Mouse (Mus musculus): ENCODE results near the gene Arid1b. TPM values are rescaled to one million over a fixed set of nuclear protein-coding genes. Genes with fewer than 3 reads are reported as not detected.

The Arid1b gene
- polyA plus RNA-seq, 1 experiment from 2014 or later: 10.5 TPM

GRCm38 (mm10) chr17:5261874-5262605 is 267.9 kb downstream of the Arid1b start:
- no peaks in the 10 kb centered on the region for H3K27me3 ChIP-seq (ENCODE audit: control insufficient read depth, insufficient read depth, low read length)
- no peak overlapping the region for H3K27ac ChIP-seq (ENCODE audit: low read length)
- H3K9me3 ChIP-seq (replicated peaks; ENCODE audit: control insufficient read depth, low read length): no peaks in the 10 kb centered on the region
- WGBS: 58% methylated on average over 22 of the region's 22 CpGs
- no peaks in the 10 kb centered on the region for H3K36me3 ChIP-seq (ENCODE audit: control insufficient read depth, insufficient read depth, low read length)
- no peak overlapping the region for H3K4me2 ChIP-seq (ENCODE audit: low read depth, low read length)
- H3K9ac ChIP-seq (ENCODE audit: low read length): no peak overlapping the region
- H3K4me3 ChIP-seq (replicated peaks; ENCODE audit: low read length): no peak overlapping the region
- no peak for ATAC-seq (ENCODE audit: insufficient read depth, low FRiP score)
- peaks cover 29% of the 10 kb centered on the region for H3K4me1 ChIP-seq (ENCODE audit: control insufficient read depth, insufficient read depth, low read length)

DNA sequence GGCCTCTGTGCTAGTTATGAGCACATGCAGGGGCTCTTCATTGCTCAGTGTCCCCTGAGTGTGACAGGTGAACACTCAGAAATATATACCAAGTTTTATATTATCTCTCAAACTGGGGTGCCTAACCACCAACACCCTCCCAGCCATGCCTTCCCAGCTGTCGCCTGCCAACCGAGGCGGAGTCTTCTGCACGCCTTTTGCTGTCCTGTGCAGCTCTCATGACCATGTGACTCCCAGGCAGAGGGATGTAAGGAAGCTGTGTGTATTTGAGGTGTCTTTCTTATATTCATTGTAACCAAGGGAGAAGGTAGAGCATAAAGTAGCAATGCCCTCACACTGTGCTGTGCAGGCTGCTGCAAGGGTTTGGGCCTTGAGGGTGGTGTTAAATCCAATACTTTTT is 268.7 kb downstream of the Arid1b start:
- H3K36me3 ChIP-seq (ENCODE audit: control insufficient read depth, insufficient read depth, low read length): no peaks in the 10 kb centered on the region
- H3K27ac ChIP-seq (ENCODE audit: low read length): no peak overlapping the region
- no peak overlapping the region for H3K4me3 ChIP-seq (replicated peaks; ENCODE audit: low read length)
- H3K4me1 ChIP-seq (ENCODE audit: control insufficient read depth, insufficient read depth, low read length): peaks cover 24% of the 10 kb centered on the region
- 73% methylated on average over 4 of the region's 4 CpGs for WGBS
- ATAC-seq (ENCODE audit: insufficient read depth, low FRiP score): no peak
- no peak overlapping the region for H3K4me2 ChIP-seq (ENCODE audit: low read depth, low read length)
- no peaks in the 10 kb centered on the region for H3K9me3 ChIP-seq (replicated peaks; ENCODE audit: control insufficient read depth, low read length)
- H3K9ac ChIP-seq (ENCODE audit: low read length): no peak overlapping the region
- no peaks in the 10 kb centered on the region for H3K27me3 ChIP-seq (ENCODE audit: control insufficient read depth, insufficient read depth, low read length)

- no peak overlapping the region for H3K27ac ChIP-seq (ENCODE audit: low read length)
- ATAC-seq (ENCODE audit: insufficient read depth, low FRiP score): no peak
- no peaks in the 10 kb centered on the region for H3K36me3 ChIP-seq (ENCODE audit: control insufficient read depth, insufficient read depth, low read length)
- no peaks in the 10 kb centered on the region for H3K9me3 ChIP-seq (replicated peaks; ENCODE audit: control insufficient read depth, low read length)
- no peak overlapping the region for H3K4me2 ChIP-seq (ENCODE audit: low read depth, low read length)
- H3K27me3 ChIP-seq (ENCODE audit: control insufficient read depth, insufficient read depth, low read length): no peaks in the 10 kb centered on the region
- no peak overlapping the region for H3K4me3 ChIP-seq (replicated peaks; ENCODE audit: low read length)
- H3K9ac ChIP-seq (ENCODE audit: low read length): no peak overlapping the region
- 90% methylated on average over 3 of the region's 3 CpGs for WGBS
- H3K4me1 ChIP-seq (ENCODE audit: control insufficient read depth, insufficient read depth, low read length): peaks cover 12% of the 10 kb centered on the region
Observed at GRCm38 (mm10) chr17:5264783-5265182, 270.7 kb downstream of the Arid1b start.

DNA sequence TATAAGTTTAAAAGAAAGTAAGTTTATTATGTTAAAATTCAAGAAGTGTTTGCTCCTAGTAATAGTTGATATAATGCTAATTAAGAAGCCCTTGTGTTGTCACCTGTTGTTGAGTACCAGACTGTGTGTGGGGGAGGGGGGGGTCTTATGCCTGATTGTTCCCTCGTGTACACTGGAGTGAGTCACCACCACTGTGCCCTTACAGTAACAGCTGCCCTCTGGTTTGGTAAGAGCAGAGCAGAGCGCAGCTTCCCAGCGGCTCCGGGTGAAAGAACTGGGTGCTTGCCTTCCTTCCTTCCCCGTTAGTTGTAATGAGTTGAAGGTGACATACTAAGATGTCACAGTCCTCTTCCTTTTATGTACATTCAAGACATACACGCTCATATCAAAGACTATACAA is 271.5 kb downstream of the Arid1b start:
- Histone ChIP-seq H3K4me1 (ENCODE audit: control insufficient read depth, insufficient read depth, low read length) (peaks cover 12% of the 10 kb centered on the region), H3K9ac (ENCODE audit: low read length) (no peak overlapping the region), H3K4me2 (ENCODE audit: low read depth, low read length) (no peak overlapping the region), H3K27me3 (ENCODE audit: control insufficient read depth, insufficient read depth, low read length) (no peaks in the 10 kb centered on the region), H3K4me3 (replicated peaks; ENCODE audit: low read length) (no peak overlapping the region), H3K27ac (ENCODE audit: low read length) (no peak overlapping the region), H3K9me3 (replicated peaks; ENCODE audit: control insufficient read depth, low read length) (no peaks in the 10 kb centered on the region), H3K36me3 (ENCODE audit: control insufficient read depth, insufficient read depth, low read length) (no peaks in the 10 kb centered on the region)
- WGBS: 85% methylated on average over 6 of the region's 6 CpGs
- ATAC-seq (ENCODE audit: insufficient read depth, low FRiP score): no peak

- Histone ChIP-seq H3K9me3 (replicated peaks; ENCODE audit: control insufficient read depth, low read length) (no peaks in the 10 kb centered on the region), H3K27ac (ENCODE audit: low read length) (no peak overlapping the region), H3K36me3 (ENCODE audit: control insufficient read depth, insufficient read depth, low read length) (no peaks in the 10 kb centered on the region), H3K4me3 (replicated peaks; ENCODE audit: low read length) (no peak overlapping the region), H3K4me2 (ENCODE audit: low read depth, low read length) (no peak overlapping the region), H3K27me3 (ENCODE audit: control insufficient read depth, insufficient read depth, low read length) (no peaks in the 10 kb centered on the region), H3K9ac (ENCODE audit: low read length) (no peak overlapping the region), H3K4me1 (ENCODE audit: control insufficient read depth, insufficient read depth, low read length) (no peaks in the 10 kb centered on the region)
- ATAC-seq (ENCODE audit: insufficient read depth, low FRiP score): no peak
- WGBS: 92% methylated on average over 6 of the region's 6 CpGs
Observed at GRCm38 (mm10) chr17:5267747-5268146, 273.6 kb downstream of the Arid1b start.

- no peaks in the 10 kb centered on the region for H3K9me3 ChIP-seq (replicated peaks; ENCODE audit: control insufficient read depth, low read length)
- H3K36me3 ChIP-seq (ENCODE audit: control insufficient read depth, insufficient read depth, low read length): no peaks in the 10 kb centered on the region
- no peaks in the 10 kb centered on the region for H3K4me1 ChIP-seq (ENCODE audit: control insufficient read depth, insufficient read depth, low read length)
- no peak overlapping the region for H3K4me3 ChIP-seq (replicated peaks; ENCODE audit: low read length)
- 82% methylated on average over 10 of the region's 10 CpGs for WGBS
- no peak overlapping the region for H3K27ac ChIP-seq (ENCODE audit: low read length)
- no peaks in the 10 kb centered on the region for H3K27me3 ChIP-seq (ENCODE audit: control insufficient read depth, insufficient read depth, low read length)
- H3K9ac ChIP-seq (ENCODE audit: low read length): no peak overlapping the region
- ATAC-seq (ENCODE audit: insufficient read depth, low FRiP score): no peak
- H3K4me2 ChIP-seq (ENCODE audit: low read depth, low read length): no peak overlapping the region
Observed at GRCm38 (mm10) chr17:5269302-5269701, 275.2 kb downstream of the Arid1b start.

GRCm38 (mm10) chr17:5269774-5270173 is 275.6 kb downstream of the Arid1b start:
- H3K9me3 ChIP-seq (replicated peaks; ENCODE audit: control insufficient read depth, low read length): no peaks in the 10 kb centered on the region
- H3K27ac ChIP-seq (ENCODE audit: low read length): no peak overlapping the region
- H3K4me3 ChIP-seq (replicated peaks; ENCODE audit: low read length): no peak overlapping the region
- no peak overlapping the region for H3K9ac ChIP-seq (ENCODE audit: low read length)
- no peaks in the 10 kb centered on the region for H3K36me3 ChIP-seq (ENCODE audit: control insufficient read depth, insufficient read depth, low read length)
- ATAC-seq (ENCODE audit: insufficient read depth, low FRiP score): no peak
- no peaks in the 10 kb centered on the region for H3K4me1 ChIP-seq (ENCODE audit: control insufficient read depth, insufficient read depth, low read length)
- H3K27me3 ChIP-seq (ENCODE audit: control insufficient read depth, insufficient read depth, low read length): no peaks in the 10 kb centered on the region
- WGBS: 89% methylated on average over 16 of the region's 16 CpGs
- H3K4me2 ChIP-seq (ENCODE audit: low read depth, low read length): no peak overlapping the region

GRCm38 (mm10) chr17:5270823-5271222 is 276.7 kb downstream of the Arid1b start:
- WGBS: 77% methylated on average over 6 of the region's 6 CpGs
- Histone ChIP-seq H3K4me2 (ENCODE audit: low read depth, low read length) (no peak overlapping the region), H3K4me3 (replicated peaks; ENCODE audit: low read length) (no peak overlapping the region), H3K9ac (ENCODE audit: low read length) (no peak overlapping the region), H3K27ac (ENCODE audit: low read length) (no peak overlapping the region), H3K27me3 (ENCODE audit: control insufficient read depth, insufficient read depth, low read length) (no peaks in the 10 kb centered on the region), H3K9me3 (replicated peaks; ENCODE audit: control insufficient read depth, low read length) (no peaks in the 10 kb centered on the region), H3K4me1 (ENCODE audit: control insufficient read depth, insufficient read depth, low read length) (0 out of 2 replicates have a peak, but pooled peaks cover 5% of the 10 kb centered on the region), H3K36me3 (ENCODE audit: control insufficient read depth, insufficient read depth, low read length) (no peaks in the 10 kb centered on the region)
- no peak for ATAC-seq (ENCODE audit: insufficient read depth, low FRiP score)

DNA sequence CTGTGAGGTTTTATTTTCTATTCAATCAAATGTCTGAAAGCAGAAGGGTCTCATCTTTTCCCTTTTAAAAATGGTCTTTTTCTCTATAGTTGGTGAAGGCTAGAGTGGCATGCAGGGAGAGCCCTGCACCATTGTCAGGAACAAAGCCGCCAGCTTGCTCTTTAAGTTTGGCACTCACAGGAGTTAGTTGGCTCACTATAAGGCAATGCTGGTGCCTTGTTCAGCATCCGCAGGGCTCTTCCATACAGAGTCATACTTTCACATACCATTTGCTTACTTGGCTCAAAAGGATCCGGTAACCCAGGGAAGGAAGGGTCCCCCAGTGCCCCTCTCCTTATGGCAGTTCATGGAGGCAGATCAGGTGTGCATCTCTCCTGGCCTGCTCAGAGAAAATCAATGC is 279.0 kb downstream of the Arid1b start:
- no peak overlapping the region for H3K4me2 ChIP-seq (ENCODE audit: low read depth, low read length)
- H3K36me3 ChIP-seq (ENCODE audit: control insufficient read depth, insufficient read depth, low read length): no peaks in the 10 kb centered on the region
- H3K4me1 ChIP-seq (ENCODE audit: control insufficient read depth, insufficient read depth, low read length): peaks cover 8% of the 10 kb centered on the region; the same call in 1 of the 2 replicates
- H3K27me3 ChIP-seq (ENCODE audit: control insufficient read depth, insufficient read depth, low read length): no peaks in the 10 kb centered on the region
- H3K27ac ChIP-seq (ENCODE audit: low read length): no peak overlapping the region
- no peak overlapping the region for H3K9ac ChIP-seq (ENCODE audit: low read length)
- no peak overlapping the region for H3K4me3 ChIP-seq (replicated peaks; ENCODE audit: low read length)
- ATAC-seq (ENCODE audit: insufficient read depth, low FRiP score): no peak
- no peaks in the 10 kb centered on the region for H3K9me3 ChIP-seq (replicated peaks; ENCODE audit: control insufficient read depth, low read length)
- 84% methylated on average over 3 of the region's 3 CpGs for WGBS
